8 mouse cellular contexts compared by ENCODE assay signal in genomic region chr5:33782345-33782998, GRCm38 (mm10). TPM values are rescaled to one million over a fixed set of nuclear protein-coding genes. Genes with fewer than 3 reads are reported as not detected.
DNase-seq lines count a peak whose midpoint lies in the region; ATAC-seq and TF ChIP-seq lines count a peak whose summit lies in the region.

Letm1 (minus strand) TSS chr5:33782817.

- H3K4me2 ChIP-seq in heart, embryonic 12.5 days: peak within 1 kb of the TSS; percentile 91
- H3K4me2 ChIP-seq in kidney, postnatal 0 days (ENCODE audit: low read length): peak within 1 kb of the TSS; percentile 93
- H3K4me2 ChIP-seq in liver, embryonic 11.5 days: peak within 1 kb of the TSS; percentile 94
- H3K4me2 ChIP-seq in stomach, embryonic 14.5 days (replicated peaks; ENCODE audit: low read depth, low read length): peak within 1 kb of the TSS; percentile 92

- no peaks in the 10 kb centered on the region for H3K27me3 ChIP-seq in heart, embryonic 12.5 days (replicated peaks)
- no peaks in the 10 kb centered on the region for H3K27me3 ChIP-seq in kidney, postnatal 0 days (ENCODE audit: insufficient read depth, low read length)
- H3K27me3 ChIP-seq in liver, embryonic 11.5 days (replicated peaks; ENCODE audit: control insufficient read depth, insufficient read depth, low read length): no peaks in the 10 kb centered on the region
- no peaks in the 10 kb centered on the region for H3K27me3 ChIP-seq in stomach, embryonic 14.5 days (ENCODE audit: control insufficient read depth, insufficient read depth, low read length)

- peak within 1 kb of the TSS; percentile 90 for H3K9ac ChIP-seq in heart, embryonic 12.5 days
- H3K9ac ChIP-seq in kidney, postnatal 0 days (ENCODE audit: low read depth, low read length): peak within 1 kb of the TSS; percentile 83
- H3K9ac ChIP-seq in liver, embryonic 11.5 days (ENCODE audit: low read depth, low read length): peak within 1 kb of the TSS; percentile 89
- H3K9ac ChIP-seq in stomach, embryonic 14.5 days (replicated peaks; ENCODE audit: low read depth, low read length): peak within 1 kb of the TSS; percentile 91

- under 1% methylated on average over 65 of the region's 65 CpGs for WGBS in heart, embryonic 12.5 days
- WGBS in kidney, postnatal 0 days: under 1% methylated on average over 65 of the region's 65 CpGs
- WGBS in liver, embryonic 11.5 days: under 1% methylated on average over 60 of the region's 65 CpGs
- under 1% methylated on average over 64 of the region's 65 CpGs for WGBS in stomach, embryonic 14.5 days

- peak within 1 kb of the TSS; percentile 84 for H3K4me3 ChIP-seq in heart, embryonic 12.5 days
- peak within 1 kb of the TSS; percentile 83 for H3K4me3 ChIP-seq in kidney, postnatal 0 days (replicated peaks; ENCODE audit: low read depth, low read length)
- peak within 1 kb of the TSS; percentile 94 for H3K4me3 ChIP-seq in liver, embryonic 11.5 days (ENCODE audit: low read depth, low read length)
- H3K4me3 ChIP-seq in stomach, embryonic 14.5 days (ENCODE audit: low read depth, low read length): peak within 1 kb of the TSS; percentile 89

- H3K27ac ChIP-seq in heart, embryonic 12.5 days (ENCODE audit: poor library complexity, severe bottlenecking): peak within 1 kb of the TSS; percentile 77
- H3K27ac ChIP-seq in kidney, postnatal 0 days: peak within 1 kb of the TSS; percentile 82
- H3K27ac ChIP-seq in liver, embryonic 11.5 days (ENCODE audit: low read depth, low read length): peak within 1 kb of the TSS; percentile 55; the same call in 1 of the 2 replicates
- H3K27ac ChIP-seq in stomach, embryonic 14.5 days (ENCODE audit: low read length): peak within 1 kb of the TSS; percentile 79

- H3K9me3 ChIP-seq in heart, embryonic 12.5 days (replicated peaks): no peaks in the 10 kb centered on the region
- no peaks in the 10 kb centered on the region for H3K9me3 ChIP-seq in kidney, postnatal 0 days (replicated peaks; ENCODE audit: low read length)
- no peaks in the 10 kb centered on the region for H3K9me3 ChIP-seq in liver, embryonic 11.5 days (ENCODE audit: control insufficient read depth, low read length)
- H3K9me3 ChIP-seq in stomach, embryonic 14.5 days (ENCODE audit: control insufficient read depth, low read depth, low read length): no peaks in the 10 kb centered on the region

- H3K4me1 ChIP-seq in heart, embryonic 12.5 days (replicated peaks): peaks cover 28% of the 10 kb centered on the region
- H3K4me1 ChIP-seq in kidney, postnatal 0 days (replicated peaks; ENCODE audit: insufficient read depth, low read length): no peaks in the 10 kb centered on the region
- peaks cover 20% of the 10 kb centered on the region for H3K4me1 ChIP-seq in liver, embryonic 11.5 days (replicated peaks; ENCODE audit: control insufficient read depth, insufficient read depth, low read length)
- H3K4me1 ChIP-seq in stomach, embryonic 14.5 days (ENCODE audit: control insufficient read depth, insufficient read depth, low read length): peaks cover 12% of the 10 kb centered on the region; the same call in 1 of the 2 replicates

- TF ChIP-seq CTCF in kidney, postnatal 0 days (IDR thresholded peaks at IDR 0.05; ENCODE audit: low read depth): peak; percentile 27; the same call in 1 of the 2 replicates

- H3K36me3 ChIP-seq in heart, embryonic 12.5 days: peaks cover 5% of the 10 kb centered on the region
- H3K36me3 ChIP-seq in kidney, postnatal 0 days (ENCODE audit: insufficient read depth, low read length): peaks cover 5% of the 10 kb centered on the region; the same call in 1 of the 2 replicates
- H3K36me3 ChIP-seq in liver, embryonic 11.5 days (ENCODE audit: control insufficient read depth, insufficient read depth, low read length): peaks cover 2% of the 10 kb centered on the region; the same call in 1 of the 2 replicates
- H3K36me3 ChIP-seq in stomach, embryonic 14.5 days (ENCODE audit: control insufficient read depth, insufficient read depth, low read length): no peaks in the 10 kb centered on the region

- peak; percentile 93 for DNase-seq in CD4-positive helper T cell, adult 2 months (ENCODE audit: low read depth, low spot score)
- peak; percentile 85 for DNase-seq in brain, embryonic 18.5 days (ENCODE audit: low read depth, low spot score)
- DNase-seq in kidney, postnatal 0 days (ENCODE audit: low spot score): peak; percentile 97
- DNase-seq in liver, embryonic 11.5 days (ENCODE audit: low spot score): peak; percentile 88
- DNase-seq in naive thymus-derived CD4-positive, alpha-beta T cell, adult 2 months (ENCODE audit: low read depth): peak; percentile 92

- peak; percentile 98 for ATAC-seq in erythroid progenitor cell, adult 5-6 weeks (replicated peaks; ENCODE audit: low FRiP score, poor library complexity, severe bottlenecking)
- peak; percentile 99 for ATAC-seq in heart, embryonic 12.5 days (ENCODE audit: insufficient number of reproducible peaks, low FRiP score)
- peak; percentile 99 for ATAC-seq in kidney, postnatal 0 days (replicated peaks; ENCODE audit: low FRiP score, low read depth)
- peak; percentile 100 for ATAC-seq in liver, embryonic 11.5 days (replicated peaks; ENCODE audit: low FRiP score)
- ATAC-seq in stomach, embryonic 14.5 days (ENCODE audit: insufficient number of reproducible peaks, insufficient read depth, low FRiP score, low read depth): peak; percentile 100

RNA-seq across cellular contexts. Expression of gene Letm1, which starts in this region (rescaled TPM):
- total RNA-seq in erythroid progenitor cell, adult 5-6 weeks (2015; ENCODE audit: low replicate concordance): 7.6 and 13.8 TPM in 2 replicates
- total RNA-seq in erythroid progenitor cell, adult 5-6 weeks (2017; ENCODE audit: low replicate concordance): 8.3 and 13.4 TPM in 2 replicates
- polyA plus RNA-seq in heart, embryonic 12.5 days (2016; fragmentation: Nextera tagmentation; extraction: Ambion mirVana): 51.7 and 53.1 TPM in 2 replicates
- polyA plus RNA-seq in kidney, postnatal 0 days (2015; fragmentation: Nextera tagmentation; extraction: Ambion mirVana): 53.4 and 58.3 TPM in 2 replicates
- polyA plus RNA-seq in liver, embryonic 11.5 days (2014; fragmentation: Nextera tagmentation; extraction: Ambion mirVana): 53.5 and 54.2 TPM in 2 replicates
- polyA plus RNA-seq in stomach, embryonic 14.5 days (2014; fragmentation: Nextera tagmentation; extraction: Ambion mirVana): 43.7 TPM in 2 replicates

Comparison
In these comparisons a context has a peak if more than half of its experiments do, and no peak if none do; other contexts are left out.
1. Peak in every context shown above with its lines: DNase-seq, ATAC-seq, H3K4me3 ChIP-seq and H3K27ac ChIP-seq.